Mouse (Mus musculus): ENCODE results near the gene Usp39.

Gene Usp39

DNA sequence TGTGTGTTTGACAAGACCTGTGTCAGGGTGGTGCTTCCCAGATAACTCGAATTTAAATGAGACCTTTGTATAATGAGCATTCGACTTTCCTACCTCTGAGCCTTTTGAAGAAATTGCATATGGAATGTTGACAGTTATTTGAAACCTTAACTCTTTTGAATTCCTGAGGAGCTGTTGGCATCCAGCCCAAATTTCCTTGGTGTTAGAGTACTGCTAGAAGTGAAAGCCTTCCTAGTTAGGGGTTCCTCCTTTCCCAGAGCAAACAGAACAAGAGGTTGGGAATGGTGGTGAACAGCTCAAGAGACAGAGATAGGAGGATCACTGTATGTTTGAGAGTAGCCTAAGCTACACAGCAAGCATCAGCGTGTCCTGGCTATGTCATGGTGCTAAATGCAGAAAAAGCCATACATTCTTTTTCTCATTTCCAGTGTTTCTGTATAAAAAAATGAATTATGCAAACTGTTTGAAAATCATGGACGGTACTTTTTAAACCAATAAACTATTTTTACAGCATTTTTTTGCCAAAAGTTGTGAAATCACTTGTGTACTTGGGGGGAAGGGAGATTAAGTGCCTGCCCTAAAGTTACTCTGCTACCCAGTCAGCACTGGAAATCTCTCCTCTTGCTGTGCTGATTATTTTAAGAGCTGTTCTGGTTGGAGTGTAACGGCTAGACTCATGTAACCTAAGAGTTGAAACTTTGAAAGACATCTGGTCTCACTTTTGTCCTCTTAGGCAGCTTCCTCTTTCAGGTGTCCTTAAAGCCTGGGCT is 7.8 kb upstream of the Usp39 start:
- no peak for DNase-seq (ENCODE audit: low spot score)

DNA sequence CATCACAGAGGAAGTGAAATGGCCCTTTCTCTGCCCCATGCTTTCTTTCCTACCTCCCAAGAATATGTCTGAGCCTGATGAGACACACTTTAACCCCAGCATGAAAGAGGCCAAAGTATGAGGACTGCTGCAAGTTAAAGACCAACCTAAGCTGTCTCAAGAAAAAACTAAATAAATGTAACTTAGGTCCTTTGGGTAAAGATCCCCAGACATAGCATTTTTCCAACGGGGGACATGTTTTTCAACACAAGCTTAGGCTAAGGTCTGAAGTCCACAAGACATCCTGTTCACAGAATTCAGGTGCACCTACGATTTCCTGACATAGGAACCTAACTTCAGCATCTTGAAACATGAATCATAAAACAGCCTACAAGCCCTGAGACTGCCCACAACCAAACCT is 5.2 kb upstream of the Usp39 start:
- DNase-seq (ENCODE audit: low spot score) = no peak

DNA sequence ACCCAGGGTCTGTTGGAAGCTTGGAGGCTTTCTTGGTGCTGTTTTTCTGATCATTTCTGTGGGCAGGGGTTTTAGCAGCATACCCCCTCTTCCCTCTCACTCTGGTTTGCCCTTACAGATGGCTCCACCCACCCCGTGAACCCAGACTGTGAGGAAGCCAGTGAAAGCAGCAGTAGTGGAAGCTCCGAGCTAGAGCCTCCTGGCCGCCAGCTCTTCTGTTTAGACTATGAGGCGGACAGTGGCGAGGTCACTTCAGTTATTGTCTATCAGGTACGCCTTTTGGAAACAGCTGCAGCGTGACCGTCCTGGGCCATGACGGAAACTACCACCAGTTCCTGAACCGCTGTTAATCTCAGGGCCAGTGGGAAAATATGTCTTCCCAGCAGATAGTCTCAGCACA is 3.4 kb upstream of the Usp39 start:
- DNase-seq (ENCODE audit: low spot score) = no peak

- DNase-seq (ENCODE audit: low spot score) = peak; percentile 67
These were observed 2.4 kb upstream of the Usp39 start, which contains the start of gene 0610030E20Rik for GRCm38 (mm10) chr6:72347166-72347941. Gene 0610030E20Rik, plus strand, starts transcription at chr6:72347317.

DNA sequence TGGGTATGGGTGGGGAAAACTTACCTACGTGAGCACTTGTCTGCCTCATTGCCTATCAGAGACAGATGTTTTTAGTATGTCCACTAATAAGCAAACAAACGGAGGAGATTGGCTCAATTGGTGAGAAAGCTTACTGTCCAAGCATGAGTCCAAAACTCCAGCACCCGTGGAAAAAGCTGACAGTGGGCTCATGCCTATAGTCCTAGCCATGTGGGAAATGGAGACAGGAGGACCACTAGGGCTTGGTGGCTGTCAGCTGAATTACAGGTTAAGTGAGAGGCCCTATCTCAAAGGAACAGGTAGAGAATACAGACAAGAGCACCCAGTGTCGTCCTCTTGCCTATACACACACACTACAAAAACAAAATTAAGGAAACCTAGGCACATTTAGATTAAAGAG is 1.3 kb upstream of the Usp39 start:
- no peak for DNase-seq (ENCODE audit: low spot score)

DNA sequence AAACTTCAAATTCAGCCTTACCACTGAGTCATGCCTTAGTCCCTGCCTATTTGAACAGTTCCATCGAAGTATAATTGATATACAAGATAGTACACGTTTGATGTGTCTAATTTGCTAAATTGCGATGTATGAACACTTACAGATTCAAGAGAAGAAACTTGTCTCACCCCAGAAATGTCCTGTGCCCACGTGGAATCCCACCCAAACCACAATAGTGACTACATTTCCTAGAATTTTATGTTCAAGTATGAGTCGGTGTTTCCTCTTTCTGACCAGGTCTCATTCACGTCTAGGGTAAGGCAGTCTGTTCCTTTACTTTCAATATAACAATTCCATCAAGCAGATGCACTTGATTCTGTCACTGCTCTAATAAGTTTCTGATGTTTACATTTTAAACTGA is 649 bp upstream of the Usp39 start:
- no peak for DNase-seq (ENCODE audit: low spot score)

DNA sequence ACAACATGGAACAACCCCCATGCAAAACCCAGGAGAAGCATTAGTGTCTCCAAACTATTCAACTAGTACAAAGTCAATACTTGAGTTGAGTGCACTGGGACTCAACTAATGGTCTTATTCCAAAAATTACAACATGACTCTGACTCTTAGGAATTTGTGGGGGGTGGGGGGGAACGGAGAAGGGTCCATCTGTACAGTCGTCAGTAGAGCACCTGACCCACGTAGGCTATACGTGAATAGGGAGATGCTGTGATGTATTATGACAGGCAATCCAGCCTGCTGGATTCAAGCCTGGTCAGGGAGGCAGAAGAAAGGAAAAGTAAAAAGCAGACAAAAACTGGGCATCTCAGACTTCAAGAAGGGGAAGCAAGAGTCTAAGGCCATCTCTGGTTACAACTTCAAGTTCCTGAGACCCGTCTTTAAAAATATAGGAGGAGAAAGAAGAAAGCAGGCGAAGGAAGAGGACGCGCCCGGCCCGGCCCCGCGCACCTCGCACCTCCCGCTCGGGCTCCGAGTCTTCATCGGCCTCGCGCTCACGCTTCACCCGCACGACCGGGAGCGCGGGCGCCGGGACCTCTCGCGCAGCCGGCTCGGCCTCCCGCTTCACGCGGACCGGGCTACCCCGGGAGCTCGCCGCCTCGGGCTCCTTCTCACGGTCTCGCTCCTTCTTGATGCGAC is 449 bp downstream of the Usp39 start:
- no peak for DNase-seq (ENCODE audit: low spot score)

GRCm38 (mm10) chr6:72340481-72340880 is 4.5 kb downstream of the Usp39 start:
- DNase-seq (ENCODE audit: low spot score) = no peak

- no peak for DNase-seq (ENCODE audit: low spot score)
These were observed 11.9 kb downstream of the Usp39 start for GRCm38 (mm10) chr6:72333111-72333510.

DNA sequence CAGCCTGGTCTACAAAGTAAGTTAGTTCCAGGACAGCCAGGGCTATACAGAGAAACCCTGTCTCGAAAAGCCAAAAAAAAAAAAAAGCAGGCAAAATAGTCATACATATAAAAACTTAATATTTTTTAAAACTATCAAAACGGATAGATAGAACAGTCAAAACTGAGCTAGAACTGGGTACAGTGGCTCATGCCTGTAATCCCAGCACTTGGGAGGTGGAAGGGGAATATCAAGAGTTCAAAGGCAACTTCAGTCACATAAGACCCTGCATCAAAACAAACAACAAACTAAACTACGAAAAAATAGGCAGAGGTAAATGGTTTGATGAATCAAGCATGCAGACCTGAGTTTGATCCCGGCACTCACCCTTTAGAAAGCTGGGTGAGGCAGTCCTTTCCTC is 14.9 kb downstream of the Usp39 start:
- no peak for DNase-seq (ENCODE audit: low spot score)

DNA sequence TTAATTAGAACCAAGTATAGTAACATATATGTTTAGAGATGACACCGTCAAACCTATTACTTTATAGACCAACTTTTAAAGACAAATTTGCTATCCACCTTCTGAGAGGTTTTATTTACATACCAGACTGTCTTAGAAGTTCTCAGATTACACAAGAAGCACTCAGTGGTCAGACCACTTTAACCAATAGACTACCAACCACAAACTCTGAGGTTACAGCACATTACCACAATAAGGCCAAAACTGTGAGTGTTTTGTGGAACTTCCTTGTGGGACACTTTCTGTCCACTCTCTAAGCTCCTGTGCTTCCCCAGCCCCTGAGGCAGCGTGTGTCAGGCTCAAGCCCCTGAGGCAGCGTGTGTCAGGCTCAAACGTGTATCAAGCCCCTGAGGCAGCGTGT is 16.0 kb downstream of the Usp39 start:
- no peak for DNase-seq (ENCODE audit: low spot score)

GRCm38 (mm10) chr6:72326274-72326673 is 18.7 kb downstream of the Usp39 start:
- DNase-seq (ENCODE audit: low spot score) = no peak

- DNase-seq (ENCODE audit: low spot score) = no peak
These were observed 21.0 kb downstream of the Usp39 start for GRCm38 (mm10) chr6:72323786-72324508.

- no peak for DNase-seq (ENCODE audit: low spot score)
These were observed 22.0 kb downstream of the Usp39 start for GRCm38 (mm10) chr6:72322936-72323335.

DNA sequence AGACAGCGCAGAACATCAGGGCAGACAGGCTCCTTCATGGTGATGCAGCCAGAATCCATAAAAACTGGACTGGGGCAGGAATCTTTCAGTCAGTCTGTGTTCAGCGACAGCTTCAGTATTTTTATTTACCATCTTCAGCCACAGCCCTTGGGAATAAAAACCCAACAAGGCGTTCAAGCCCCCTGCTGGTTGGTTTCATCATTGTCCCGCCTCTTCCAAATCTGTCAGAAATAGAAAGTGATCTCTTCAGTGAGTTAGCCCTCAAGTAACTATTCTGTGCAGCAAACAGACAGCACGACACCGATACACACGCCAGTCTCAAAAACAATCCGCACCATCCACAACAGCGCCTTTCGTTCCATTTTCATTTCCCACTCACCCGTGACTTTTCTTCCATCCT is 26.0 kb downstream of the Usp39 start:
- peak; percentile 52 for DNase-seq (ENCODE audit: low spot score)

DNA sequence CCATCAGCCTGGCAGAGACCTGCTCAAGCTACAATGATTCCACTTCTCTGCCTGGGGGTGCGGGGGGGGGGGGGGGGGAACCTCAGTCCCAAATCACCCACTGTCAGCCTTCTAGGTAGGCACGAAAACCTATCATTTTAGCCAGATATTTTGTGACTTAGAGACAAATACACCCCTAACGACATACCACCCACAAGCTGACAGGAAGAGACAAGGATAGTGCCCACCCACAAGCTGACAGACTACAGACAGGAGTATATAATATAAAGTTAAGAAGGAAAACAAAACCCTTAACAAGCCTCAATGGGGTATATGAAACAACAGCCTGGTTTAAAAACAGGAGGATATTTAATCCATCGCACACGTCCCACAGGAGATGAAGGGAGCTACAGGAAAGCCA is 26.5 kb downstream of the Usp39 start:
- DNase-seq (ENCODE audit: low spot score) = no peak

DNA sequence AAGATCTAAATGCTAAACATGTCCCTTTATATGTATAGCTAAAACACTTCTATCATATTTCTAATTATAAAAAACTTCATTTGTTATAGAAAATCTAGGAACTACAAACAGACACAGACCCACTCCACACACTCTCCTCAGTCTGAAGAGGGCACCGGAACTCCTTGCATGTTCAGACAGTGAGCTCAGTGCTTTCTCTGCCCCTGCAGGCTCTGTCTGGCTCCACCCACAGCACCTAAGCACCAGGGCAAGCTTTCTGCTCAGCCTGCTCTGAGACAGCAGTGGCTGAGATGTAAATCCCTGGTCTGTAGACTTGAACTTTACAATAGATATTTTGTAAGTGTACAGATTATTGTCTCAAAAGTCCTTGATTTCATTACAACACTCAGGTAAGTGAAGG is 28.9 kb downstream of the Usp39 start:
- DNase-seq (ENCODE audit: low spot score) = no peak

- DNase-seq (ENCODE audit: low spot score) = no peak
These were observed 29.6 kb downstream of the Usp39 start for GRCm38 (mm10) chr6:72315384-72315783.

DNA sequence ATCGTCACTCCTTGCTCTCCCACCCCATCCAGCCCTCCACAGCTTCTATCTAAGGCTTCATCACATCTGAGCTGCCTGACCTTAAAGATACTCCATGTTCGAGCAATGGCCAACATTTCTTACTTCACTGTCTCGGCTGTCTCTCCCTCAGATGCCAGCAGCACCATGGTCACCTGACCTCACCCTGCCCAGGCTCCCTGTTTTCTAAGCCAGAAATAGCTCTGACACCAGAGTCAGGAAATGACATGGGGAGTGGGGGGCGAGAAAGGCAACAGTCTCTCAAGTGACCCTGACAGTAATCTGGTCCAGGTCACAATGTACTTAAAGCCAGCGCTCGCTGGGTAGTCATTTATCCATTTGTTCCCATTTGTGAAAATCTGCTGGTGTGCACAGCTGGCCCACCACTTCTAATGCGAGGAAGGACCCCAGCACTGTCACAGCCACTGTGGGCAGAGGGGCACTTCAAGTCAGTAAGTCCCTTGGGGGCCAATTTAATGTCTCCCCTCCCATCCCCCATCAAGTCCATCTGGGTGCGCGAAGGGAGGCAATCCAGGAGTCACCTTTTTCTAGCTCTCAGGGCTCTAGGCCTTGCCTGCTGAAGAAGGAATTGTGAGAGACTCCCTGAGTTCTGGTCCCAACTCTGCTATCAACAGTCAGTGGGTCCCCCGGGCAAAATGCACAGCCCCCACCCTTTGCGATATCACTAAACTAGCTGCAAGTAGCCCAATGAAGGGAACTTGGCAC is 31.7 kb downstream of the Usp39 start:
- DNase-seq (ENCODE audit: low spot score) = no peak

DNA sequence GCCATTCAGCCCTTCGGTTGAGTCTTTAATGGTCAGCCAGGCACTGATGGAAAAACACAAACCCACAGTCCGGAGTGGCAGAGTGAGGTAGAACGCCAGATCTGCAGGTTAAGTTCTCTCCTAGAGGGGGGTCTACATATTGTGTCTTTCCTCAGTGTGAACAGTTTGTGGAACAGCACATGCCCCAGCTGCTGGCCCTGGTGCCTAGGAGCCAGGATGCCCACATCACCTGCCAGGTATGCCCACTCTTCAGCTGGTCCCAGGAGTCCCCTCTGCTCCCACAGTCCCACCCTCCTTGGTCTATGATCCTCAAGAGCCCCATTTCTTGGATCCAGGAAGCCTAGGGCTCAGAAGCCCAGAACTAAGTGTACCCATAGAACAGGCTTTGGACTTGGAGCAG is 32.8 kb downstream of the Usp39 start:
- DNase-seq (ENCODE audit: low spot score) = no peak

- no peak for DNase-seq (ENCODE audit: low spot score)
These were observed 41.5 kb downstream of the Usp39 start for GRCm38 (mm10) chr6:72303510-72303909.
